19 mouse cellular contexts compared by ENCODE assay signal in the genomic region with DNA sequence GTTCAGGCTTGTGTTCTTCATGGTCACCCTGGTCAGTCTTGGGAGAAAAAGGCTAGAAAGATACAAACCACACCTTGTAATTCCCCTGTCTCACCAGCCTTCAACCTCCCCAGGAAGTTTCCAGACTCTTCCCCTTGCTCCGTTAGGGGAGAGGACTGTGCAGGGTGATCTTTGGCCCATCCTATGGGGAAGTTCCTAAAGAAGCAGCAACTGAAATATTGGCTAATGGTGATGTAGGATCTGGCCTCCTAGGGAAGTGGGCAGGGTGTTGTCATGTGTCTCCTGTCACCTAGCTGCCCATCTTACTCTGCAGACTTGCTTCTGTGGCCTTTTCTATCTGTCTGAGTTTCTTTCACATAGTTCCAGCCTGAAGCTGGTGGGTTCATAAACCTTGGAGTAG. TPM values are rescaled to one million over a fixed set of nuclear protein-coding genes. Genes with fewer than 3 reads are reported as not detected.
"Had no signal": no experiment of that assay in that cellular context is flagged by ENCODE, and none has a peak within 500 bp of the region (broad histone marks: within the 10 kb centered on the region; RNA-seq: fewer than 3 reads in every experiment).

No protein-coding gene starts in this region.

- H3K27me3 ChIP-seq: lung, embryonic 15.5 days; midbrain, embryonic 12.5 days; neural tube, embryonic 12.5 days; stomach, embryonic 15.5 days had no signal

- H3K4me2 ChIP-seq: lung, embryonic 15.5 days; midbrain, embryonic 12.5 days; neural tube, embryonic 12.5 days; stomach, embryonic 15.5 days had no signal

- H3K4me1 ChIP-seq: lung, embryonic 15.5 days; midbrain, embryonic 10.5 days; midbrain, embryonic 12.5 days; neural tube, embryonic 12.5 days; stomach, embryonic 15.5 days had no signal

- H3K9ac ChIP-seq: liver, postnatal 0 days; lung, embryonic 15.5 days; midbrain, embryonic 12.5 days; neural tube, embryonic 12.5 days; stomach, embryonic 15.5 days had no signal

- DNase-seq: liver, postnatal 0 days; lung, adult 2 months; lung, postnatal 14 days; lung, postnatal 36 days; midbrain, embryonic 14.5 days; right cerebral cortex, postnatal 14 days; thymus, adult 2 months; thymus, postnatal 25 days; thymus, postnatal 4 days had no signal

- H3K27ac ChIP-seq: lung, embryonic 15.5 days; macrophage; midbrain, embryonic 10.5 days; midbrain, embryonic 12.5 days; neural tube, embryonic 12.5 days; stomach, embryonic 15.5 days; stomach, postnatal 0 days had no signal

- H3K4me3 ChIP-seq: lung, embryonic 15.5 days; midbrain, embryonic 10.5 days; midbrain, embryonic 12.5 days; neural tube, embryonic 12.5 days; stomach, embryonic 15.5 days had no signal

- H3K36me3 ChIP-seq: lung, embryonic 15.5 days; midbrain, embryonic 10.5 days; midbrain, embryonic 12.5 days; neural tube, embryonic 12.5 days; stomach, embryonic 15.5 days had no signal

- H3K9me3 ChIP-seq: lung, embryonic 15.5 days; midbrain, embryonic 10.5 days; midbrain, embryonic 12.5 days; neural tube, embryonic 12.5 days; stomach, embryonic 15.5 days had no signal

- ATAC-seq: liver, postnatal 0 days; lung, postnatal 0 days; midbrain, embryonic 16.5 days had no signal

RNA-seq across cellular contexts. Expression of a gene that starts 47.0 kb away (rescaled TPM):
- total RNA-seq: megakaryocyte-erythroid progenitor cell, adult 5-6 weeks had no signal
